Mouse (Mus musculus): Measurements from ENCODE around the gene Pnpla6. TPM values are rescaled to one million over a fixed set of nuclear protein-coding genes. Genes with fewer than 3 reads are reported as not detected.

The Pnpla6 gene
- polyA plus RNA-seq, 1 experiment from 2014 or later = 35.7 TPM

- peaks cover 6% of the 10 kb centered on the region; the same call in 1 of the 2 replicates for H3K36me3 ChIP-seq (ENCODE audit: insufficient read depth, low read length)
- 0 out of 2 replicates have a peak, but pooled peaks cover 4% of the 10 kb centered on the region for H3K4me1 ChIP-seq (ENCODE audit: insufficient read depth, low read length)
- H3K9me3 ChIP-seq (ENCODE audit: low read length) = no peaks in the 10 kb centered on the region
- no peaks in the 10 kb centered on the region for H3K27me3 ChIP-seq (ENCODE audit: insufficient read depth, low read length)
- H3K4me2 ChIP-seq (replicated peaks; ENCODE audit: low read depth, low read length) = no peak overlapping the region
- H3K27ac ChIP-seq (ENCODE audit: low read length) = no peak overlapping the region
- no peak for ATAC-seq (ENCODE audit: low FRiP score, low TSS enrichment)
- H3K4me3 ChIP-seq (ENCODE audit: low read length) = no peak overlapping the region
- WGBS = 72% methylated on average over 3 of the region's 3 CpGs
- no peak overlapping the region for H3K9ac ChIP-seq (replicated peaks; ENCODE audit: low read length)
These were observed 78.3 kb downstream of the Pnpla6 start for GRCm38 (mm10) chr8:3593470-3593869.

Other genes starting within 250 kb of the Pnpla6 start
- 41.0 and 41.4 TPM in 2 replicates for gene Insr, start 235.8 kb upstream of the Pnpla6 start, polyA plus RNA-seq (2015; fragmentation: Nextera tagmentation; extraction: Ambion mirVana)
- gene A430078G23Rik, start 162.0 kb upstream of the Pnpla6 start, polyA plus RNA-seq (2015; fragmentation: Nextera tagmentation; extraction: Ambion mirVana) = 0.16 and 0.19 TPM in 2 replicates
- gene Arhgef18, start 122.4 kb upstream of the Pnpla6 start, polyA plus RNA-seq (2015; fragmentation: Nextera tagmentation; extraction: Ambion mirVana) = 11.6 and 12.1 TPM in 2 replicates
- gene Pex11g, start 47.7 kb upstream of the Pnpla6 start, polyA plus RNA-seq (2015; fragmentation: Nextera tagmentation; extraction: Ambion mirVana) = 8.7 and 10.1 TPM in 2 replicates
- gene Tex45, start 44.5 kb upstream of the Pnpla6 start, polyA plus RNA-seq (2015; fragmentation: Nextera tagmentation; extraction: Ambion mirVana) = 0.19 TPM in 1 of 2 replicates, not detected in the other
- gene Zfp358, start 22.2 kb upstream of the Pnpla6 start, polyA plus RNA-seq (2015; fragmentation: Nextera tagmentation; extraction: Ambion mirVana) = 55.6 and 57.1 TPM in 2 replicates
- 72.2 and 73.5 TPM in 2 replicates for gene Mcoln1, start 14.9 kb upstream of the Pnpla6 start, polyA plus RNA-seq (2015; fragmentation: Nextera tagmentation; extraction: Ambion mirVana)
- 8.4 and 8.5 TPM in 2 replicates for gene C330021F23Rik, start 52.6 kb downstream of the Pnpla6 start, polyA plus RNA-seq (2015; fragmentation: Nextera tagmentation; extraction: Ambion mirVana)
- 13.7 and 16.8 TPM in 2 replicates for gene Camsap3, start 71.9 kb downstream of the Pnpla6 start, polyA plus RNA-seq (2015; fragmentation: Nextera tagmentation; extraction: Ambion mirVana)
- gene Xab2, start 105.9 kb downstream of the Pnpla6 start, polyA plus RNA-seq (2015; fragmentation: Nextera tagmentation; extraction: Ambion mirVana) = 75.2 and 76.9 TPM in 2 replicates
- 85.9 and 90.4 TPM in 2 replicates for gene Pet100, start 106.2 kb downstream of the Pnpla6 start, polyA plus RNA-seq (2015; fragmentation: Nextera tagmentation; extraction: Ambion mirVana)
- gene Pcp2, start 110.2 kb downstream of the Pnpla6 start, polyA plus RNA-seq (2015; fragmentation: Nextera tagmentation; extraction: Ambion mirVana) = 0.48 and 0.51 TPM in 2 replicates
- 102 and 105 TPM in 2 replicates for gene Stxbp2, start 115.6 kb downstream of the Pnpla6 start, polyA plus RNA-seq (2015; fragmentation: Nextera tagmentation; extraction: Ambion mirVana)
- gene Retn, start 140.4 kb downstream of the Pnpla6 start, polyA plus RNA-seq (2015; fragmentation: Nextera tagmentation; extraction: Ambion mirVana) = 0.31 and 0.55 TPM in 2 replicates
- gene Mcemp1, start 150.4 kb downstream of the Pnpla6 start, polyA plus RNA-seq (2015; fragmentation: Nextera tagmentation; extraction: Ambion mirVana) = 0.20 and 0.50 TPM in 2 replicates
- gene Fcor, start 157.0 kb downstream of the Pnpla6 start, polyA plus RNA-seq (2015; fragmentation: Nextera tagmentation; extraction: Ambion mirVana) = 13.2 and 14.8 TPM in 2 replicates
- gene Trappc5, start 160.9 kb downstream of the Pnpla6 start, polyA plus RNA-seq (2015; fragmentation: Nextera tagmentation; extraction: Ambion mirVana) = 42.1 and 44.7 TPM in 2 replicates
- gene Fcer2a, start 178.8 kb downstream of the Pnpla6 start, polyA plus RNA-seq (2015; fragmentation: Nextera tagmentation; extraction: Ambion mirVana) = 0.22 TPM in 1 of 2 replicates, not detected in the other
- gene Clec4g, start 205.3 kb downstream of the Pnpla6 start, polyA plus RNA-seq (2015; fragmentation: Nextera tagmentation; extraction: Ambion mirVana) = 0.41 and 0.45 TPM in 2 replicates
- gene Cd209a, start 233.6 kb downstream of the Pnpla6 start, polyA plus RNA-seq (2015; fragmentation: Nextera tagmentation; extraction: Ambion mirVana) = not detected in 2 replicates

All from kidney, embryonic 16.5 days (tissue).